Mouse (Mus musculus): ENCODE measurements around the gene Dnah8. TPM values are rescaled to one million over a fixed set of nuclear protein-coding genes. Genes with fewer than 3 reads are reported as not detected.
A peak's percentile ranks its signal among the peaks of the same experiment; 100 is the strongest.

Dnah8 gene
- total and polyA plus RNA-seq, 2 experiments from 2014 or later, result 2.1 to 5.0 TPM

- ATAC-seq (no peak), DNase-seq (peak; percentile 35)
- peak overlapping the region; percentile 1; the same call in 1 of the 2 replicates for H3K27ac ChIP-seq (ENCODE audit: low read depth, low read length)
- H3K27me3 ChIP-seq (ENCODE audit: insufficient read depth, low read length), result no peaks in the 10 kb centered on the region
- H3K4me1 ChIP-seq (ENCODE audit: insufficient read depth), result no peaks in the 10 kb centered on the region
- H3K9me3 ChIP-seq (ENCODE audit: low read length), result no peaks in the 10 kb centered on the region
- 31% methylated on average over 11 of the region's 11 CpGs for WGBS
- TF ChIP-seq CTCF (IDR thresholded peaks at IDR 0.05; ENCODE audit: low read depth), result no peak
- H3K36me3 ChIP-seq (ENCODE audit: insufficient read depth), result no peaks in the 10 kb centered on the region
- no peak overlapping the region for H3K4me3 ChIP-seq (ENCODE audit: low read depth, low read length)
- H3K9ac ChIP-seq, result no peak overlapping the region
- H3K4me2 ChIP-seq (ENCODE audit: low read depth), result no peak overlapping the region
These were observed 201.7 kb downstream of the Dnah8 start for GRCm38 (mm10) chr17:30825731-30826304.

- H3K36me3 ChIP-seq (ENCODE audit: insufficient read depth), result no peaks in the 10 kb centered on the region
- no peak overlapping the region for H3K4me2 ChIP-seq (ENCODE audit: low read depth)
- TF ChIP-seq CTCF (IDR thresholded peaks at IDR 0.05; ENCODE audit: low read depth), result peak; percentile 10; the same call in 1 of the 2 replicates
- DNase-seq, result no peak
- no peak overlapping the region for H3K27ac ChIP-seq (ENCODE audit: low read depth, low read length)
- 100% methylated on average over 2 of the region's 2 CpGs for WGBS
- no peak overlapping the region for H3K4me3 ChIP-seq (ENCODE audit: low read depth, low read length)
- ATAC-seq, result no peak
- no peaks in the 10 kb centered on the region for H3K27me3 ChIP-seq (ENCODE audit: insufficient read depth, low read length)
- no peak overlapping the region for H3K9ac ChIP-seq
- H3K9me3 ChIP-seq (ENCODE audit: low read length), result no peaks in the 10 kb centered on the region
- H3K4me1 ChIP-seq (ENCODE audit: insufficient read depth), result no peaks in the 10 kb centered on the region
These were observed 207.0 kb downstream of the Dnah8 start for GRCm38 (mm10) chr17:30831170-30831569.

GRCm38 (mm10) chr17:30835419-30835818 is 211.3 kb downstream of the Dnah8 start:
- ATAC-seq (no peak), DNase-seq (no peak)
- no peaks in the 10 kb centered on the region for H3K9me3 ChIP-seq (ENCODE audit: low read length)
- H3K36me3 ChIP-seq (ENCODE audit: insufficient read depth), result no peaks in the 10 kb centered on the region
- no peaks in the 10 kb centered on the region for H3K4me1 ChIP-seq (ENCODE audit: insufficient read depth)
- H3K4me2 ChIP-seq (ENCODE audit: low read depth), result no peak overlapping the region
- H3K27me3 ChIP-seq (ENCODE audit: insufficient read depth, low read length), result no peaks in the 10 kb centered on the region
- H3K4me3 ChIP-seq (ENCODE audit: low read depth, low read length), result no peak overlapping the region
- 94% methylated on average over 4 of the region's 4 CpGs for WGBS
- no peak for TF ChIP-seq CTCF (IDR thresholded peaks at IDR 0.05; ENCODE audit: low read depth)
- H3K9ac ChIP-seq, result no peak overlapping the region
- H3K27ac ChIP-seq (ENCODE audit: low read depth, low read length), result no peak overlapping the region

GRCm38 (mm10) chr17:30837031-30837430 is 212.9 kb downstream of the Dnah8 start:
- H3K27ac ChIP-seq (ENCODE audit: low read depth, low read length), result no peak overlapping the region
- TF ChIP-seq CTCF (IDR thresholded peaks at IDR 0.05; ENCODE audit: low read depth), result no peak
- no peak overlapping the region for H3K4me3 ChIP-seq (ENCODE audit: low read depth, low read length)
- no peaks in the 10 kb centered on the region for H3K27me3 ChIP-seq (ENCODE audit: insufficient read depth, low read length)
- no peak overlapping the region for H3K4me2 ChIP-seq (ENCODE audit: low read depth)
- H3K36me3 ChIP-seq (ENCODE audit: insufficient read depth), result no peaks in the 10 kb centered on the region
- ATAC-seq, result no peak
- no peaks in the 10 kb centered on the region for H3K4me1 ChIP-seq (ENCODE audit: insufficient read depth)
- 93% methylated on average over 1 of the region's 1 CpGs for WGBS
- no peak overlapping the region for H3K9ac ChIP-seq
- DNase-seq, result no peak
- no peaks in the 10 kb centered on the region for H3K9me3 ChIP-seq (ENCODE audit: low read length)

- Histone ChIP-seq H3K4me2 (ENCODE audit: low read depth) (no peak overlapping the region), H3K27me3 (ENCODE audit: insufficient read depth, low read length) (no peaks in the 10 kb centered on the region), H3K9ac (no peak overlapping the region), H3K4me3 (ENCODE audit: low read depth, low read length) (no peak overlapping the region), H3K27ac (ENCODE audit: low read depth, low read length) (no peak overlapping the region), H3K9me3 (ENCODE audit: low read length) (no peaks in the 10 kb centered on the region), H3K4me1 (ENCODE audit: insufficient read depth) (no peaks in the 10 kb centered on the region), H3K36me3 (ENCODE audit: insufficient read depth) (no peaks in the 10 kb centered on the region)
- peak; percentile 13 for DNase-seq
- ATAC-seq, result no peak
- 34% methylated on average over 9 of the region's 9 CpGs for WGBS
- TF ChIP-seq CTCF (IDR thresholded peaks at IDR 0.05; ENCODE audit: low read depth), result no peak
These were observed 215.9 kb downstream of the Dnah8 start for GRCm38 (mm10) chr17:30840046-30840445.

- WGBS, result 90% methylated on average over 6 of the region's 6 CpGs
- DNase-seq, result no peak
- no peak overlapping the region for H3K4me2 ChIP-seq (ENCODE audit: low read depth)
- no peak for TF ChIP-seq CTCF (IDR thresholded peaks at IDR 0.05; ENCODE audit: low read depth)
- H3K4me1 ChIP-seq (ENCODE audit: insufficient read depth), result no peaks in the 10 kb centered on the region
- H3K27ac ChIP-seq (ENCODE audit: low read depth, low read length), result no peak overlapping the region
- no peak overlapping the region for H3K4me3 ChIP-seq (ENCODE audit: low read depth, low read length)
- no peak overlapping the region for H3K9ac ChIP-seq
- no peaks in the 10 kb centered on the region for H3K27me3 ChIP-seq (ENCODE audit: insufficient read depth, low read length)
- no peaks in the 10 kb centered on the region for H3K36me3 ChIP-seq (ENCODE audit: insufficient read depth)
- no peak for ATAC-seq
- H3K9me3 ChIP-seq (ENCODE audit: low read length), result no peaks in the 10 kb centered on the region
These were observed 218.2 kb downstream of the Dnah8 start for GRCm38 (mm10) chr17:30842312-30842711.

- TF ChIP-seq CTCF (IDR thresholded peaks at IDR 0.05; ENCODE audit: low read depth), result peak; percentile 40
- peak; percentile 14 for DNase-seq
- no peaks in the 10 kb centered on the region for H3K9me3 ChIP-seq (ENCODE audit: low read length)
These were observed 220.2 kb downstream of the Dnah8 start for GRCm38 (mm10) chr17:30844321-30844791.

More at GRCm38 (mm10) chr17:30844321-30844791, 220.2 kb downstream of the Dnah8 start:
- Histone ChIP-seq H3K36me3 (ENCODE audit: insufficient read depth) (no peaks in the 10 kb centered on the region), H3K4me2 (ENCODE audit: low read depth) (no peak overlapping the region), H3K27me3 (ENCODE audit: insufficient read depth, low read length) (no peaks in the 10 kb centered on the region), H3K4me1 (ENCODE audit: insufficient read depth) (no peaks in the 10 kb centered on the region), H3K4me3 (ENCODE audit: low read depth, low read length) (no peak overlapping the region), H3K9ac (no peak overlapping the region), H3K27ac (ENCODE audit: low read depth, low read length) (no peak overlapping the region)
- WGBS, result 45% methylated on average over 9 of the region's 9 CpGs
- no peak for ATAC-seq

Measured in forebrain, postnatal 0 days (tissue).